Mouse (Mus musculus) CD8-positive naive resting alpha-beta T cell, adult 2 months (primary cell): ENCODE measurements around the gene Ftsj1.

Experiments
- DNase-seq, 2 experiments: peaks; one replicate each; pipeline ENCODE4 v3.0.0; 2022; ENCODE audit warnings: low read depth in 2 of 2, low spot score in 2 of 2

The Ftsj1 gene

GRCm38 (mm10) chrX:8219651-8220050 lies 32.6 kb downstream of the Ftsj1 start:
- no peak for DNase-seq

GRCm38 (mm10) chrX:8218114-8218513 lies 34.1 kb downstream of the Ftsj1 start:
- no peak for DNase-seq

GRCm38 (mm10) chrX:8217383-8217782 lies 34.8 kb downstream of the Ftsj1 start:
- DNase-seq, result no peak

- DNase-seq, result no peak
These were observed 40.6 kb downstream of the Ftsj1 start for GRCm38 (mm10) chrX:8211490-8212207.

- DNase-seq, result no peak
These were observed 42.5 kb downstream of the Ftsj1 start for GRCm38 (mm10) chrX:8209720-8210119.

- no peak for DNase-seq
These were observed 45.0 kb downstream of the Ftsj1 start for GRCm38 (mm10) chrX:8207224-8207623.

- no peak for DNase-seq
These were observed 45.5 kb downstream of the Ftsj1 start for GRCm38 (mm10) chrX:8206694-8207197.

- no peak for DNase-seq
These were observed 46.1 kb downstream of the Ftsj1 start, which contains the start of gene Porcn for GRCm38 (mm10) chrX:8206015-8206693. Gene Porcn, minus strand, starts transcription at chrX:8206525.

GRCm38 (mm10) chrX:8205551-8205950 lies 46.7 kb downstream of the Ftsj1 start:
- DNase-seq, result no peak

- DNase-seq, result no peak
These were observed 47.1 kb downstream of the Ftsj1 start for GRCm38 (mm10) chrX:8205088-8205487.

- no peak for DNase-seq
These were observed 48.1 kb downstream of the Ftsj1 start for GRCm38 (mm10) chrX:8204076-8204475.

- no peak for DNase-seq
These were observed 49.1 kb downstream of the Ftsj1 start for GRCm38 (mm10) chrX:8203105-8203504.

GRCm38 (mm10) chrX:8193419-8193723 lies 58.8 kb downstream of the Ftsj1 start, which contains the start of gene Ebp:
Gene Ebp, minus strand, starts transcription at chrX:8193512.
- no peak for DNase-seq

GRCm38 (mm10) chrX:8192640-8193418 lies 59.4 kb downstream of the Ftsj1 start:
- peak; percentile 60 to 64 for DNase-seq

GRCm38 (mm10) chrX:8192126-8192639 lies 60.0 kb downstream of the Ftsj1 start:
- DNase-seq, result no peak
